Mouse (Mus musculus) heart, postnatal 0 days (tissue): ENCODE data around the gene Dhx57.

Experiments
- CTCF ChIP-seq: IDR thresholded peaks from 2 replicates; pipeline ENCODE4 v1.5.1; 2016; ENCODE audit warnings: antibody characterized with exemption, control low read depth, low read depth
- EP300 ChIP-seq: IDR thresholded peaks from 2 replicates; pipeline ENCODE4 v1.6.1; 2016; ENCODE audit warnings: antibody characterized with exemption, low read depth

DNA sequence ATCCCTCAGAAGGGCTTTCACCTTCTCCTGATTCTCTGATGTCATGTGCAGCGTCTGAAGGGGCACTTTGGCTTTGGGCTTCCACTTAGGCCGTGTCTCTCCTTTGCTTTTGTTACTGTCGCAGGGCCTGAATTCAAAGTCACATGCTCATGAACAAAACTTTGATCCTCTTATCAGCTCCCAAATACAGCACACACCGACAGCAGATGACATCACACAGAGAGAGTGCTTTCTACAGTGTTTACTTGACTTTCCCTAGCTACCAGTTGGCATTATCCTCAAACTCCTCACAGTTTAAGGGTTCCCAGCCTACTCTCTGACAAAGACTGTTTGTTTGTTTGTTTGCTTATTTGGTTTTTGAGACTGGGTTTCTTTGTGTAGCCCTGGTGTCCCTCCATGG is 12.0 kb downstream of the Dhx57 start:
- TF ChIP-seq CTCF (no peak), EP300 (no peak)
